Mouse (Mus musculus) MEL (cell line): ENCODE measurements at regions not wholly inside any gene's neighbourhood (a gene's known extent, or its start where the extent isn't known, plus 50 kb on each side); places are given as distances from the start of the nearest gene placed in this dataset.

Experiments used
- BHLHE40 ChIP-seq: IDR thresholded peaks from 2 replicates; pipeline ENCODE4 v1.6.1; 2012; ENCODE audit warnings: low read depth, mild to moderate bottlenecking, inconsistent platforms, low read length, improper control_type of control experiment, borderline replicate concordance
- CTCF ChIP-seq, 3 experiments: IDR thresholded peaks in 2 of 3; conservative IDR thresholded peaks in 1 of 3; 2 replicates each; pipeline ENCODE4 v1.5.1; 2011 to 2012; ENCODE audit warnings: low read length in 3 of 3, low read depth in 2 of 3, mild to moderate bottlenecking in 2 of 3, improper control_type of control experiment in 1 of 3, inconsistent platforms in 1 of 3, mixed read lengths in 1 of 3, moderate library complexity in 1 of 3; ENCODE audit not compliant: control insufficient read depth in 1 of 3, insufficient read depth in 1 of 3, poor library complexity in 1 of 3, severe bottlenecking in 1 of 3
- EP300 ChIP-seq, 2 experiments: IDR thresholded peaks; 2 replicates each; pipeline ENCODE4 v1.6.1; 2011; ENCODE audit warnings: improper control_type of control experiment in 2 of 2, low read length in 2 of 2, low read depth in 1 of 2, mild to moderate bottlenecking in 1 of 2
- GATA1 ChIP-seq: IDR thresholded peaks from 2 replicates; pipeline ENCODE4 v1.6.1; 2011; ENCODE audit warnings: low read depth, low read length, improper control_type of control experiment
- JUND ChIP-seq: IDR thresholded peaks from 2 replicates; pipeline ENCODE4 v1.6.1; 2011; ENCODE audit warnings: low read depth, mild to moderate bottlenecking, improper control_type of control experiment, low read length
- NRF1 ChIP-seq: IDR thresholded peaks from 2 replicates; pipeline ENCODE4 v1.6.1; 2014; ENCODE audit warnings: low read depth, mild to moderate bottlenecking, inconsistent platforms, low read length, improper control_type of control experiment, moderate library complexity; ENCODE audit not compliant: poor library complexity, insufficient read depth, severe bottlenecking
- POLR2A ChIP-seq, 2 experiments: IDR thresholded peaks; 2 replicates each; pipeline ENCODE4 v1.6.1; 2011 to 2012; ENCODE audit warnings: low read length in 2 of 2, mild to moderate bottlenecking in 2 of 2, control low read depth in 1 of 2, improper control_type of control experiment in 1 of 2, low read depth in 1 of 2, moderate library complexity in 1 of 2; ENCODE audit not compliant: control insufficient read depth in 1 of 2, insufficient read depth in 1 of 2, poor library complexity in 1 of 2
- POLR2AphosphoS2 ChIP-seq: IDR thresholded peaks from 2 replicates; pipeline ENCODE4 v1.6.1; 2011; ENCODE audit warnings: low read length, improper control_type of control experiment
- POLR2AphosphoS5 ChIP-seq: IDR thresholded peaks from 2 replicates; pipeline ENCODE4 v1.6.1; 2012; ENCODE audit warnings: low read depth, borderline replicate concordance, mild to moderate bottlenecking, inconsistent platforms, low read length, moderate library complexity, mixed read lengths
- ZMIZ1 ChIP-seq: IDR thresholded peaks from 2 replicates; pipeline ENCODE4 v1.6.1; 2012; ENCODE audit warnings: low read depth, mild to moderate bottlenecking, inconsistent platforms, low read length, improper control_type of control experiment, moderate library complexity
- ZNF384 ChIP-seq: IDR thresholded peaks from 2 replicates; pipeline ENCODE4 v1.6.1; 2012; ENCODE audit warnings: low read depth, mild to moderate bottlenecking, inconsistent platforms, low read length, improper control_type of control experiment

GRCm38 (mm10) chr8:103413589-103414575, 628.4 kb upstream of the Cdh11 start:
- TF ChIP-seq POLR2AphosphoS2 (no peak), ZMIZ1 (no peak), CTCF (IDR thresholded peaks at IDR 0.05 in 2 of 3, conservative IDR thresholded peaks at IDR 0.05 in 1 of 3; ENCODE audit: control insufficient read depth in 1 of 3, insufficient read depth in 1 of 3, low read depth in 2 of 3, low read length in 3 of 3, poor library complexity in 1 of 3, severe bottlenecking in 1 of 3) (no peak), GATA1 (no peak), POLR2AphosphoS5 (no peak), POLR2A (IDR thresholded peaks at IDR 0.05; ENCODE audit: control insufficient read depth in 1 of 2, insufficient read depth in 1 of 2, low read depth in 1 of 2, low read length in 2 of 2, poor library complexity in 1 of 2) (no peak), JUND (no peak), BHLHE40 (no peak), EP300 (IDR thresholded peaks at IDR 0.05; ENCODE audit: low read depth in 1 of 2, low read length in 2 of 2) (no peak), NRF1 (no peak), ZNF384 (no peak)
